Mouse (Mus musculus) subcutaneous adipose tissue, adult 2 months (tissue): Measurements from ENCODE around the gene Nrgn. TPM values are rescaled to one million over a fixed set of nuclear protein-coding genes. Genes with fewer than 3 reads are reported as not detected.

Experiments used
- polyA plus RNA-seq: library from polyadenylated mRNA; depleted of rRNA; stranded (reverse); fragments of >200 nt; gene quantifications from 2 replicates; pipeline ENCODE4 v1.2.3, GENCODE M21; 2012; ENCODE audit warnings: low replicate concordance; rRNA removed

Nrgn gene
- 4.0 and 4.5 TPM in 2 replicates for polyA plus RNA-seq

DNA sequence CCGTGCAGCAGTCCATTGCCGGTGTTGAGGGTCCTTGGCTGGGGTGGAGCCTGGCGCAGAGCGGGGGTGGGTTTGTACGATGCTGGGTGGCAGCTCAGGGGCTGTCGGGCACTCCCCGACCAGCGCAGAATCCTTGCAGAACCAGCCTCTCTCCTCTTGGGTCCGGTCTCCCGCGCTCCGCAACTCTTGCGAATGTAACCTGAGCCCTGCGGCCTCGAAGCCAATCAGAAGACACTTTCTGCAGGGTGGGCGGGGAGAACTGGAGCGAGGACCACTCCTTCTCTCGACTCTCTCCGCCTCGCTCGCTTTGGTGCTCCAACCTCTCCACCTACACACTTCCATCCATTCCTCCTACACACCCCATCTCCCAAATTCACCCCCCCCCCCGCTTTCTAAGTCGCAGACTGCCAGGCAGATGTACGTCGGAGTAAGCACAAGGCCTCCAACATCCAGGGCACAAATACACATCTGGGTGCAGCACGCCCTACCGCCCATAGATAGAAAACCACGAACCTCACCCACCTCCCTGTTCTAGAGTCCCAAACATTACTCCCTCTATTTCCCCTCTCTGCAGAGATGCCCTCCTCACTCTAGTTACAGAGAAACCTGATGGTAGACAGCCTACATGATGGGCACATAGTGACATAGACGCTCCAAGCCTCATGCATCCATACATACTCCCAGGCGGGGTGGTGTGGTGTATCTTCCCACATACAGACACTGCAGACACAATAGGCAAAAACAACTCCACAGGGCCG lies at the start of gene Nrgn:
Gene Nrgn, minus strand, starts transcription at position 369 of the 758 bp plus-strand sequence.

DNA sequence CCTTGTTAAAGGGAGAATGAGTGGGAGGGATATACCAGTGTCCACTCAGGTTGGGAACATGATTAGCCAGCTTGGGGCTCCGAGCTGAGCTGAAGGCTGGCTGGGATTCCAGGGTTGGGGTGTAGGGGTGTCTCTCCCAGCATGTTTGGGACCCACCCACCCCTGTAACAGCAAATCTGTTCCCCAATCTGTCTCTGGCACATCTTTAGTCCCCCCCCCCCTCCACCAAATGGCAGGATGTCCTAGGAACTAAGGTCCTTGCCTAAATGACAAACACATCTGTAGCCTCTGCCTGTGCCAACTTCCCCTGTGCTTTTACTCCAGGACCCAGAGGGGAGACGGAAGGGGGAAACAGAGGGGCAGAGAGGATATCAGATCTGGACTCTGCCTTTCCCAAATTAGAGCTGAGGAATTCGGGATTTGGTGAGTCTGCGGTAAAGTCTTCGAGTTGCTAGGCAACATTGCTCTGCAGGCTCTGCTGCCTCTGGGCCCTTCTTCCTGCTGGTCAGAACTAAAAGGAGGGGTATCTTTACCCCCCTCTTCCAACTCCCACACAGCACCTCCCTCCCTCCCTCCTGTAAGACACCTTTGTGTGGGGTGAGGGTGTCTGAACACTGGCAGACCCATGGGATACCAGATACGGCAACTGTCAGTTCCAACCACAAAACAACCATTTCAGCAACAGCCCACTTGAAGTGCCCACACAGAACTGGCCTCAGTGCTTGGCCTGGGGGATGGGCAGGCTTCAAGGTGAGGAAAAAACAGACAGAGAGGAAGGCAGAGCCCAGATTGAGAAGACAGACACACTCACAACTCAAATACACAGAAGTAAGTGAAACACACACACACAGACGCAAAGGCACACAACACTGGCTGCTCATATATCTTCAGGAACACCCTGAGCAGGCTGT lies 2.4 kb upstream of the Nrgn start, which contains the start of gene Siae:
Gene Siae, plus strand, starts transcription at position 861 of the 911 bp plus-strand sequence.

DNA sequence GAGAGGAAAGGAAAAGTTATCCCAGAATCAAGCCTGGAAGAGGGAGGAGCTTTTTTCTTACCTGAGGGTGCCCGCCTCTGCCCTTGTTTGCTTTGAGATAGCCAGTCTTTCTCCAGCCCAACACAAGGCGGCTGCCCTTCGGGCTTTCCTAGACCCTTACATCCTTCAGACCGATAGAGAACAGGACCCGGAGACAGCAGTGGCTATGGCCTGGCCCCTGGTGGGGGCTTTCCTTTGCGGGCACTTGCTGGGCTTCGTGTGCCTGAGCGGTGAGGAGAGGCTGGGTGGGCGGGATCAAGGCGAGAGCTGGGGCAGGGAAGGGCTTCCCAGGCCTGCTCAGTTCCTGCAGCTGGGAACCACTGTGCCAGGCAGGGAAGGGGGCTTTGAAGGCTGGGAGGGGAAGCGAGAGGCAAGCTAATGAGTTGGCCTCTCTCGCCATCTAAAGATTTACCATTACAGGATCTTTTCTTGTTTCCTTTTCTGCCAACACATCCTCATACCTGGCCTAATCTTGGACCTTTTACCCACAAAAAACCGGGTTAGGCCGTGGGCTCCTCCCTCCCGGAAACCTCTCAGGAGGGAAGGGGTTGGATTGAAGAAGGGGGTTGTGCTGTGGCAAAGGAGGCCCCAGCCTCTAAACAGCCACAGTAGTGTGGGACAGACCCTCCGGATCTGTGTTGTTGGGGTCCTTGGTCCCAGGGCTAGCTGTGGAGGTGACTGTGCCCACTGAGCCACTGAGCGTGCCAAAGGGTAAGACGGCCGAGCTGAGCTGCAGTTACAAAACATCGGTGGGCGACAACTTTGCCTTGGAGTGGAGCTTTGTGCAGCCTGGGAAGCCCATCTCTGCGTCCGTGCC lies 13.3 kb downstream of the Nrgn start, which contains the start of gene Vsig2:
Gene Vsig2, plus strand, starts transcription at position 86 of the 856 bp plus-strand sequence.

DNA sequence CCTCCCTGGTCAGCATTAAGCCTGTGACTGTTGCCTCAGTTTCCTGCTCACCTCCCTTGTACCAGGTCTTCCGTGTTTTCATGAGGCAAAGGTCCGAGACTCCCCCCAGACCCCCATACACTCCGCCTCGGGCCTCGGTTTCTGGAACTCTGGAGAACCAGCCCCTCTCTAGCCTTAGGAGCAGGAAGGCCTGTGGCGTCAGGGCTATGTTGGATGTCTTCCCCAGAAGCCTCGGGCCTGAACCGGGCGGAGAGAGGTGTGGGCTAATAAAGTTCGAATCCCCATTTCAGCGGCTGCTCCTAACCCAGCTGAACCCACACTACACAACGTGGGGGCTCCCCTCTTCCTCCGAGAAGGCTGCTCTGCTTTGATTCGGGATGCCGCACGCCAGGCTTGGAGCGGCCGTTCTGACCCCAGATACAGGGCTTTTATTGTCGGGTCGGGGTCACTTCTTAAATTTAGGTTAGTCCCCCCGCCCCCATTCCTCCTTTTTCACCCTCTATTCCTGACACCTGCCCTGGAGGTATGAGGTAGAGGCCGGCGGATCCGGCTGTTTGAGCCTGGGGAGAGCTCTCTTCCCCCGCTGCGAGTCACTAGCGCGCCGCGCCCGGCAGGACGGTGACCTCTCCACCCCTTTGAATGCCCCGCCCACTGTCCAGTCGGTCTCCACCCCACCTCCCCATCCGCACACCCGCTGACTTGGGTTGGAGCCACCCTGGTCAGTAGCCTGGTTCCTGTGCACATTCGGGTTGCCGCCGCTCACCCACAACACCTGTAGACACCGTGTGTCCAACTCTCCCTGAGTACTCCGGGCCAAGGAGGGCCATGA lies 25.1 kb downstream of the Nrgn start, which contains the start of gene Esam:
Gene Esam, plus strand, starts transcription at position 683 of the 829 bp plus-strand sequence.

Other genes starting within 250 kb of the Nrgn start
- gene Ccdc15, start 204.5 kb downstream of the Nrgn start, polyA plus RNA-seq = 0.49 and 1.1 TPM in 2 replicates
- 0.05 and 0.23 TPM in 2 replicates for gene Hepacam, start 185.6 kb downstream of the Nrgn start, polyA plus RNA-seq
- 35.2 and 126 TPM in 2 replicates for gene Robo4, start 151.0 kb downstream of the Nrgn start, polyA plus RNA-seq
- gene Robo3, start 119.7 kb downstream of the Nrgn start, polyA plus RNA-seq = 0.12 TPM in 1 of 2 replicates, not detected in the other
- gene Msantd2, start 63.6 kb downstream of the Nrgn start, polyA plus RNA-seq = 11.5 and 26.4 TPM in 2 replicates
- 102 and 205 TPM in 2 replicates for gene Esam, start 24.8 kb downstream of the Nrgn start, polyA plus RNA-seq
- gene Vsig2, start 13.6 kb downstream of the Nrgn start, polyA plus RNA-seq = 22.8 and 43.7 TPM in 2 replicates
- gene Siae, start 2.8 kb upstream of the Nrgn start, polyA plus RNA-seq = 11.2 and 16.4 TPM in 2 replicates
- 0.77 and 0.95 TPM in 2 replicates for gene Spa17, start 60.8 kb upstream of the Nrgn start, polyA plus RNA-seq
- gene Tbrg1, start 104.4 kb upstream of the Nrgn start, polyA plus RNA-seq = 56.3 and 71.0 TPM in 2 replicates
- gene Panx3, start 116.3 kb upstream of the Nrgn start, polyA plus RNA-seq = not detected in 2 replicates
- not detected in 2 replicates for gene Olfr160, start 163.3 kb upstream of the Nrgn start, polyA plus RNA-seq
- gene Olfr874, start 192.2 kb upstream of the Nrgn start, polyA plus RNA-seq = not detected in 2 replicates
- not detected in 2 replicates for gene Olfr875, start 219.0 kb upstream of the Nrgn start, polyA plus RNA-seq